In genomic region chr5:28238152-28238551, GRCm38 (mm10) we compare ENCODE assay signal across 11 mouse cellular contexts. TPM values are rescaled to one million over a fixed set of nuclear protein-coding genes. Genes with fewer than 3 reads are reported as not detected.
DNase-seq lines count a peak whose midpoint lies in the region; ATAC-seq and TF ChIP-seq lines count a peak whose summit lies in the region.
"Had no signal": no experiment of that assay in that cellular context is flagged by ENCODE, and none has a peak within 500 bp of the region (broad histone marks: within the 10 kb centered on the region; RNA-seq: fewer than 3 reads in every experiment).

No protein-coding gene starts in this region.

- peak; percentile 25 for TF ChIP-seq CTCF in Patski (IDR thresholded peaks at IDR 0.05)

- intact Hi-C loops in heart, postnatal 10 days (cut with DNase I): no loop called here

- CTCF ChIA-PET in Patski (lab: Charles Lee): no interaction called here

- POLR2A ChIA-PET in Patski (lab: Charles Lee): no interaction called here

- peak; percentile 30 for DNase-seq in heart, adult 11 months
- no peak for DNase-seq in heart, postnatal 10 days
- DNase-seq in Patski (ENCODE audit: low read depth, low spot score): no peak
- peak; percentile 62 to 76 for DNase-seq in cerebellum, postnatal 36 days
- peak; percentile 34 for DNase-seq in mesoderm, embryonic 11.5 days (ENCODE audit: low read depth, low spot score)
- DNase-seq in left cerebral cortex, adult 9 months (ENCODE audit: low spot score in 2 of 2): no peak
- DNase-seq in right cerebral cortex, postnatal 36 days (ENCODE audit: low spot score in 2 of 2): no peak

- in situ Hi-C loops in Patski (cut with MboI; ENCODE audit: low pct_unique_long_range_greater_than_20kb): no loop called here

- ATAC-seq in Patski: no peak
- ATAC-seq in megakaryocyte, adult 5-6 weeks (ENCODE audit: poor library complexity, severe bottlenecking): no peak

- peaks cover 10% of the 10 kb centered on the region for H3K27me3 ChIP-seq in Patski

RNA-seq across cellular contexts. Expression of gene Cnpy1, which starts 7.5 kb away (rescaled TPM):
- not detected for total RNA-seq in heart, postnatal 10 days (2021)
- not detected for polyA plus RNA-seq in Patski (2021)
- total RNA-seq in megakaryocyte, adult 5-6 weeks (2015): not detected in 2 replicates
- total RNA-seq in megakaryocyte, adult 5-6 weeks (2017): not detected in 2 replicates
- total RNA-seq: gastrocnemius, adult 8-10 months; hematopoietic stem cell, adult 5-6 weeks had no signal
- polyA plus RNA-seq: macrophage had no signal

Comparison
In these comparisons a context has a peak if more than half of its experiments do, and no peak if none do; other contexts are left out.
1. DNase-seq: peak in heart, adult 11 months (single experiment), cerebellum, postnatal 36 days (2 of 2) and mesoderm, embryonic 11.5 days (single experiment); none in heart, postnatal 10 days (0 of 2), Patski (single experiment), left cerebral cortex, adult 9 months (0 of 2) and right cerebral cortex, postnatal 36 days (0 of 2).